Mouse (Mus musculus): Measurements from ENCODE around the gene Tbc1d10b.

The Tbc1d10b gene

DNA sequence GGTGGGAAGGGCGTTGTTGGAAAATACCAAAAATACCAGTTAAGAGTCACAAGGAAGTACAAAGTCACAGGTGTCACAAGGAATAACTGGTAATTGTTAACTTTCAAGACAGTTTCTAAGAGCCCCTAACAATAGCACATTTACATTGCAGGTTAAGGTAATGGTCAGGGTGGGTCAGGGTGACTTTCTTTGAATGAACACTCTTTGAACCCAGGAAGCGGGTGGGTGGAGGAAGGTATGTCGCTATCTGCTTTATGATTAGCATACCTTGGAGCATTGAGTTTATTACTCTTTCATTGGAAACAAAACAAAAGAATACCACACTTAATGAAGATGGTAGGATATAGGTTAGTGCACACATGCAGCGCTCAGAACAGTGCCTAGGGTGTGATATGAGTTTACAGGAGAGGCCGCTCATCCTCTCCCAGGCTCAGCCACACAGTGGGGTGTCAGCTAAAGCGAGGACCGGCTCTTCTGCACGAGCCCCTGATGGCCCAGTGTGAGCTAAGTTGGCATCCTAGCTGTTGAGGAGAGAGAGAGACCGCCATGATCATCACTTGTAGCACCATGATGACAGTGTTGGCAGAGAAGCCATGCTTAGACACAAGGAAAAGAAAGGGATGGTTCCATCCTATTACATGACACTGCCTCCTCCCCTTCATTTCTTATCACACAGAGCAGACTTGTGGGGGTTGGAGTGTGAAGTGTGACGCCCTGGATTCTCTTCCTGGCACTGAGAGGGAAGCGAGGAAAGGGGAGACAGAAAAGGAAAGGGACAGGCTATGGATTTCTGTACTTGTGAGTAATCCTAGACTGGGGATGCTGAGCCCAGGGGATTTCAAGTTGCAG is 17.1 kb upstream of the Tbc1d10b start:
- no peak for DNase-seq (ENCODE audit: low spot score)

DNA sequence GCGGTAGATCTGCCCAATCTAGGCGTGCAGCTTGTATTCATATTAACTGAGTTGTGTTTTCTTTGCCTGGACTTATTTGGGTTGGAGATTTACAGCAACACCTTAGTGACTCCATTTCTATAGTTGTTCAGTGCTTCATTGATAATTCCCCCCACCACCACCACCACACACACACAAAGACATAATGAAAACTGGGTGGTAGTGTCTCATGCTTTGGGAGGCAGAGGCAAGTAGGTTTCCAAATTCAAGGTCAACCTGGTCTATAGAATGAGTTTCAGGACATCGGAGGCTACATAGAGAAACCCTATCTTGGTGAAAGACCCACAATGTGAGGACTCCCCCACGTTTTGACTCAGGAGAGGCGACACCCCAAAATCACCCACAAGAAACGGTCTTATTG is 16.3 kb upstream of the Tbc1d10b start:
- no peak for DNase-seq (ENCODE audit: low spot score)

DNA sequence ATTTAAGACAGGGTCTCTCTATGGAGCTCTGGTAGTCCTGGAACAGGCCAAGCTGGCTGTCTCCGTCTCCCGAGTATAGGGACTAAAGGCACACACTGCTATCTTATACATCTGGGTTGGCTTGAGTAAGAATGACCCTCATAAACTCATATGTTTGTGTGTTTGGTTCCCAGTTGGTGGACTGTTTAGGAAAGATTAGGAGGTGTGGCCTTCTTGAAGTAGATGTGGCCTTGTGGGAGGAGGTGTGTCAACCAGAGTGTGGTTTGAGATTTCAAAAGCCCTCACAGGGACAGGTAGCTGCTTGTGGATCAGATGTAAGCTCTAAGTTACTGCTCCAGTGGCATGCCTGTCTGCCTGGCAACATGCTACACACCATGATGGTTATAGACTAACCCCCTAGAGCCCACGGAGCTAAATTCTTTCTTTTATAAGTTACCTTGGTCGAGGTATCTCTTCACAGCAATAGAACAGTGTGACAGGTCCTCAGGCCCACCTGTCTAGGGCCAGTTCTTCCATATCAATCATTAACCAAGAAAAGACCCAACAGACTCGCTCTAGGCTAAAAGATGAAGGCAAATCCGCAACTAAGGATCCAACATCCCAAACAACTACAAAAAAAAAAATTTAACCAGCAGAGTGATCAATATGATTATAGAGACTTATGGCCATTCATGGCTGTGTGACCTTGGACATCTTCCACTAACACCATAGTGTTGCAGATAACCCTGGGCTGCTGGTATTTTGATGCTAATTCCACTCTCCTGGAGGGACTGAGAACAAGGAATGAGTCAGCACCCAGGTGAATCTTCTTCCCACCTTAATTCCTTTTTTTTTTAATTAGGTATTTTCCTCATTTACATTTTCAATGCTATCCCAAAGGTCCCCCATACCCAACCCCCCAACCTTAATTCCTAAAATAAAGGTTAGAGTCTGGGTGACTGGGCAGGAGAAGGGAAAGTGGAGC is 15.5 kb upstream of the Tbc1d10b start:
- DNase-seq (ENCODE audit: low spot score): no peak

DNA sequence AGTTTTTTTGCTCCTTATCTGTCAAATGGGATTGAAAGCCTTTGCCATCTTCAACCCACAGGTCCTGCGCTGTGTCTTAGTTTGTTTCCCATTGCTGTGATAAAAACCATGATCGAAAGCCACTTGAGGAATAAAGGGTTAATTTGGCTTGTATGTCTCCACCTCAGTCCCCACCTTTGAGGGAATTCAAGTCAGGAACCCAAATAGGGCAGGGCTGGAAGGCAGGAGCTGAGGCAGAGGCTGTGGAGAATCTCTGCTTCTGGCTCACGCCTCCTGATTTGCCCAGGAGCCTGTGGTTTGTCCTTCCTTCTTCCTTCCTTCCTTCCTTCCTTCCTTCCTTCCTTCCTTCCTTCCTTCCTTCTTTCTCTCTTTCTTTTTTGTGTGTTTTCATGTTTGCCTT is 14.8 kb upstream of the Tbc1d10b start:
- DNase-seq (ENCODE audit: low spot score): no peak

DNA sequence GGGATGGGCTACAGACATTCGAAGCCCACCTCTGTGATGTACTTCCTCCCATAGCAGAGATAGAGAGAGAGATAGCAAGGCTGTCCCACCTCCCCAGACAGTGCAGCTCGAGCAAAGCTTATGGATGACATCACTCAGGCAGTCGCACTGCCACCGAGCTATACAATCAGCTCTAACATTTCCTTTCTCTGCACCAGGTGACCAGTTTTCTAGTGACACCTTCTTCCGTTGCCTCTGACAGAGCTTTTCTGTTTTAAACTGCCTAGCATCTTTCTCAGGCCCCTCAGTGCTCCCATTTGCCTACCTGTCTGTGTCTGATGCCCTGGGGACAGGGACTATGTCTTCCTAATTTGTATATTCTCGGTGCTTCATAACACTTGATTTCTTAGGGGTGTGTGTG is 12.2 kb upstream of the Tbc1d10b start:
- DNase-seq (ENCODE audit: low spot score): no peak

DNA sequence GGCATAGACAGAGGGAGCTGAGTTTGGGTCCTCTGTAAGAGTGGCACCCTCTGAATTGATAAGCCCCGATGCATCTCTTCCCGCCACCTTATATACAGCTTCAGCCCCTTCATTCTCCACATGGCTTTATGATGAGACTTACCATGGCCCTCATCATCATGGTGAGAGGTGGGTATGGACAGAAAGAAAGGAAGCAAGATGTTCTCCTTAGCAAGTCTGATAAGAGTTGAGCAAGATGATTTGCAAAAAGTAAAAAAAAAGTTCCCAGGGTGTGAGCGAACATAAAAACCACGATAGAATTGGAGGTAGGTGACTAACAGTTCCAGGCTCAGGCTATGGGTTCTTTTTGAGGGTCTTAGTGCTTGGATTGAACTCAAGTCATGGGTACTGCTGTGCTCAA is 10.4 kb upstream of the Tbc1d10b start:
- no peak for DNase-seq (ENCODE audit: low spot score)

DNA sequence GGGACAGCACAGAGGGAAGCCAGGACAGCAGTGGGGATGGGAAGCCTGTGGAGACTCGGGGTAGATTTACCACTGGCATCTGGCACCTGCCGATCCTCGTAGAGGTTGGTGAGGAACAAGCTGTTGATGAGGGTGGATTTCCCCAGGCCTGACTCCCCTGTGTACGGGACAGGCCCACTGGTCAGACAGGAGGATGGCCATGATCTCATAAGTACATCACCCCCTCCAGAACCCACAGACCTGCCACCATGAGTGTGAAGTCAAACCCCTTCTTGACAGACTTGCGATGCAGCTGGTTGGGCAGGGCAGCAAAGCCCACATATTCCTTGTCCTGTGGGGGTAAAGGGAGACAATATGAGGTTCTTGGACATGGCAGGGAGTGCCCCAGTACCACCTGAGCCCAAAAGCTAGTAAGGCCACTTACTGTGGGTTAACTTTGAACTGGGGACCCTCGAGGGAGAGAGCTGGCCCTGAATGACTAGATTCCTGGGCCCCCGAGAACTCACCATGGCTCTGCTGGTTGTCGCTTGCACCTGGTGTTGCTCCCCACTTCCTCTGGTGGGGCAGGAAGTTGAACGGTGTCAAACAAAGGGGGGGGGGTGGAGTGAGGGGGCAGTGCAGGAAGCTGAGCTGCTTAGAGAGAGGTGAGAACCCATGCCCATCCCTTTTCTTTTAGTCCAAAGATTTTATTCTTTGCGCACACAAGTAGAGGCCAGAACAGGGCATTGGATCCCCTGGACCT is 9.8 kb upstream of the Tbc1d10b start:
- DNase-seq (ENCODE audit: low spot score): no peak

DNA sequence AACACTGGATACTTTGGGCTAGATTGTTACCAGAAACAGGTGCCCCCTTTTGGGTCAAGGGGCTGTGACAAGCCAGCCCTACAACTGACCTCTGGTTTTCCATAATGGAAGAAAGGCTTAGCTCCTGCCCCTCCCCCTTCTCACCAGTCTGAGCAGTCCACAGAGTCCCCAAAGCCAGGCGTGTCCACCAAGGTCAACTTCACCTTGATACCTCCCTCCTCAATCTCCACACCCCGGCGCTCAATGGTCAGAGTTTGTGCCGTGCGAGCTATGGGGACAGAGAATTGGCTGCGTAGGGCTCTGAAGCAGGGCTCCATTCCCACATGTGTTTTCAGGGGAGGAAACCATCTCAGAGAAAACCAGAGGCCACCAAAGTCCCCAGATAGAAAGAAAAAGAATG is 9.2 kb upstream of the Tbc1d10b start:
- DNase-seq (ENCODE audit: low spot score): no peak

DNA sequence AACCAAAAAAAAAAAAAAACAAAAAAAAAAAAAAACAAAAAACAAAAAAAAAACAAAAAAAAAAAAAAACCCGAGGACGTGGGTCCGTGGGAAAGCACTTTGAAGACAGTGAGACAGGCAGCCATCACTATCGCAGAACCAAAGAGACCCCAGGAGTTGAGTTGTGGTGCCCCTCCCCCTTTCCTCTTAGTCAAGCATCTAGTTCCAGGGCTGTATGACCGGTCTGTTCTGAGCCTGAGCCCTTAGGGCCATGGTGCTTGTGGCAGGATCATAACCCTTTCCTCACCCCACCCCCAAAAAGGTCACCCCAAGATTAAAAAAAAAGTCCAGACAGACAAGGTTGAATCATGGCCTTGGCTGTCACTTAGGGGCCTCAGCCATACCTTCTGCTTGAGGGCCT is 8.0 kb upstream of the Tbc1d10b start:
- DNase-seq (ENCODE audit: low spot score): no peak

DNA sequence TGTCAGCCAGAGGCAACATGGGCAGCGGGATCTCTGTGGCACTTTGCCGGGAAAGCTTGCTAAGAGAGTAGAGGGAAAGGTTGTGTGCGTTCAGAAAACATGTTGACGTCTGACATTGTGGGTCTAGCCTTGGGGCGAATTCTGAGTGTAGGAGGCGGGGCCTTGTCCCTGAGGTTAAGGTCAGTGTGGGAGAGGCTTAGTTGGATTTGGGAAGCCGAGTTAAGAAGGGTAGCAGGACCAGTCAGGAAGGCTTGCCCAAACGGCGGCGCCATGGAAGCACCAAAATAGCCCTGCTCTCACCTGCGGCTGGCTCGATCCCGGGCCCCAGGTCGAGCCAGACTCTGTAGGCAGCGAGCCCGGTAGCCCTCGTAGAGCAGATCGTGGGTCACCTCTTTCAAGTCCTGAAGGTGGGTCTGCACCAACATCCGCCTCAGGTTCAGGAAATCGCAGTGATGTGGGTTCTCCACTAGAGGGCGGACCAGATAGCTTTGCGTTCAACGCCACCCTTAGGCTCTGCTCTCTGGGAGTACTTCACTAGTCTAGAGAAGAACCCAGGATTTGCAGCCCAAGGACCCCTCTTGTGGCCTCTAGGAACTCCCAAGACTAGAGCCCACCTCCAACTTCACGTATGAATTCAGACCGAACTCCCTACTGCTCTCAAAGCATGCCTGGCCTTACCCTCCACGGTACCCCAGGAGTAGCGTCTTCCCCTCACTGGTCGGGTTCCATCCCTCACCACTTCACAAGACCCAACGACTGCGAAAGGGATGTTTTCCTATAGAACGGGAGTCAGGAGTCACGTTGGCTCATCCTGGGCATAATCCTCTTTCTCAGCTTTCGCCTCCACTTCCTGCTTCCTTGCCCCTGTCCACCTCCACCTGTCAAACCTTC is 7.0 kb upstream of the Tbc1d10b start:
- peak; percentile 64 for DNase-seq (ENCODE audit: low spot score)

DNA sequence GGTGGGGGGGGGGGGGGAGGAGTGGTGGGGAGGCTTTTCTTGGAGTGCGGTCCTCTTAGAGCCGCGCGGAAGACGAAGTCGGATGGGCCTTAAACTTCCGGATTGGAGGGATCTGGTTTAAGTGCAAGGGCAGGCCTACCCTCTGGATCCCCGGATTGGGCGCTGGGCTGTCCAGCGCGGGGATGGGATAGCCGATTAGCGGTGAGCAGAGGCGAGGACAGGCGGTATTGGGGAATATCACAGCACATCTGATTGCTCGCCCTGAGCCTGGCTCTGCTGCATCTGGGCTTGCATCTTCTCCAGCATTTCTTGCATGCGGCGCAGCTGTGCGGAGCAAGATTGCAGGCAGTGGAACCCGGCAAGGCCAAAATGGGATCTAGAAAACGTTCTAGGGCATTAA is 6.3 kb upstream of the Tbc1d10b start:
- DNase-seq (ENCODE audit: low spot score): no peak

DNA sequence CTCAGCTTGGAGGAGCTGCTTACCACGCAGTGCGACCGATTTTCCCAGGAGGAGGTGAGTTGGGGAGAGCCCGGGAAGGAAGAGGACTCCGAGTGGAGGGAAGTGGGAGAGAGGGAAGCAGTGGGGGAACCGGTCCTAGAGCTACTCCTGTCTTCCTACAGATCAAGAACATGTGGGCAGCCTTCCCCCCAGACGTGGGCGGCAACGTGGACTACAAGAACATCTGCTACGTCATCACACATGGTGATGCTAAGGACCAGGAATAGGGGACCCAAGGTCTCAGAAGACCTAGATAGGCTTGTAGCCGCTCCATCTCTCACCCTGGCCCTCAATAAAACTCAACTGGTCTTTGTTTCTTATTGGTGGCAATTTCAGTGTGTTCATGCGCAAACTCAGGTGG is 5.7 kb upstream of the Tbc1d10b start:
- no peak for DNase-seq (ENCODE audit: low spot score)

DNA sequence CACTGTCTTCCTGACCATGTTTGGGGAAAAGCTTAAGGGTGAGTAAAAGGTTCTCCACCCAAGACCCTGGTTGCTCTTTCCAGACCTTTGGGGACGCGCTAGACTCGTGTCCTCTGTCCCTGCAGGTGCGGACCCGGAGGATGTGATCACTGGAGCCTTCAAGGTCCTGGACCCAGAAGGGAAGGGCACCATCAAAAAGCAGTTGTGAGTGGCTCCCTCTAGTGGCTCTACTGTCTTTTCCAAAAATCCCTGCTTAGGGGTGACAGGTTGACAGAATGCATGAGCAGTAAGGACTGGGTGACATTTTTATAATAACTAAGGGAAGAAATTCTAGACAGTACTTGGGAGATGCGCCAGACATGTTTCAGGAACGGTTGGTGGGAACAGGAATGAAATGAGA is 5.2 kb upstream of the Tbc1d10b start:
- peak; percentile 56 for DNase-seq (ENCODE audit: low spot score)

DNA sequence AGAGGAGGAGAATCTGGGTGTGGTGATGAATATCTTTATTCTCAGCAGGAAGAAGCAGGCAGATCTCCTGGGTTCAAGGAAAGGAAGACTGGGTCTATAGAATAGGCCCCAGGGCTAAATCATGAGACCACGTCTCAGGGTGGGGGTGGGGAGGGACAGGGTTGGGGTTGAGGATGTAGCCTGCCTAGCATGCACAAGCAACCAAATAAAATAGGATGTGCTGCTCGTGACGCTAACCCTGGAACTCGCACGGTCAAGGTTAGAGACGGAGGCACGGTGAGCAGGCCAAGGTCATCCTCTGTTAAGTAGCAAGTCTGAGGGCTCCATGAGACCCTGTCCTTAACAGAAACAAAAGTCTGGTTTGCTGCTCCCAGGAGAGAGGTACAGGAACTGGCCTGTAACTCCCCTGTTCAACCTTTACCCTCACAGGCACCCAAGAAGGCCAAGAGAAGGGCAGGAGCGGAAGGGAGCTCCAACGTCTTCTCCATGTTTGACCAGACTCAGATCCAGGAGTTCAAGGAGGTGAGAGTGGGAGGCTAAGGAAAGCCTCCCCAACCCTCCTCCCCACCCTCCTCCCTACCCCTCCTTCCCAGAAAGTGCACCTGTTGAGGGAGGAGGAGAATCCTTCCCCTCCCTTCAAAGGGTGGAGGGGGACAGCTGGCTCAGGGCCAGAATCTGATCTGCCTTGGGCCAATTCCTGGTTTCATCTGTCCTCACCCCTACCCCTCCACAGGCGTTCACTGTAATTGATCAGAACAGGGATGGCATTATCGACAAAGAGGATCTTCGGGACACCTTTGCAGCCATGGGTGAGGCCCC is 4.4 kb upstream of the Tbc1d10b start:
- peak; percentile 60 for DNase-seq (ENCODE audit: low spot score)

DNA sequence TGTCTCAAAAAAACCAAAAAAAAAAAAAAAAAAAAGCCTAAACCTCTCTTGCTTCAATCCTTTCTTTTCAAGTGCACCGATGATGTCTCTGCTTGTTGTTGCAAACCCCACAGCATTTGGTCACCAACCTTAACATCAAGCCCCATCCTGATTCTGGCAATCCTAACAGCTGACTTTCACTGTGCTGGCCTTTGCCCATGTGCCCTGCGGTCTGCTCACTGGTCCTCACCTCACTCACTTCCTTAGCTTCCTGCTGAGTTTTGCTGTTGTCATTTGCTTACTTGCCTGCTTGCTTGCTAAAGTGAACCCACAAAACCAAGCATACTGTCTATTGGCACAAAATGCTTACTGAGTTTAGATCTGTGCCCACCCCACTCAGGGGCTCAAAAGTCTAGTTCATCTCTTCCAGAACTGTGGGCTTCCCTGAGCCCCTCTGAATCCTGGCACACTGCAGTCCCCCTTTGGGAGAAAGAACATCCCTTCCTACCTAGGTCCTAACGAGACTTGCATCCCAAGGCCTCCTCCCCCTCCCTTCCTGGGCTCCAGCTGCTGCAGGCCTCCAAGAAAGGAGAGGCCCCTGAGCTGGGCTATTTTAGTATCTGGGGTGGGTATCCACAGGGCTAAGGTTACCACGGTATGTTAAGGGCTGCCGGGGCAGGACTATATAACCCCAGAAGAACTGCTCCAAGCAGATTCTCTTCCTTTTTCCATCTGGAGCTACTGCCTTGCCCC is 2.9 kb upstream of the Tbc1d10b start:
- DNase-seq (ENCODE audit: low spot score): no peak

DNA sequence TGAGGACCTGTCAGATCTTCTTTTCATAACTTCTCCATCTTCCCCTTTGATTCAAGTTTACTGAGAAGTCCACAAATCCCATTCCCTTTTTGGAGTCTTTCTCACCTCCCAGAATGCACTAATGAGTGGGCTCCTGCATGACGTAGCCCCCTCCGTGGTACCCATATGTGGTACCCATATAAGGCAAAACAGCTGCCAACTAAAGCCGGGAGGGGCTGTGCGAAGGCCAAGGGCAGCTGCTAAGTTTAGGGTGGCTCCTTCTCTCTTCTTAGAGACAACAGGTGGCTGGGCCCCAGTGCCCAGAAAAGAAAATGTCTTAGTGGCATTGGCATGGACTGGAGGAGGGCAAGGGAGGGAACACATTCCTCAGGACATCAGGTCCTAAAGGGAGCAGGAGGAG is 2.0 kb upstream of the Tbc1d10b start:
- DNase-seq (ENCODE audit: low spot score): peak; percentile 38

DNA sequence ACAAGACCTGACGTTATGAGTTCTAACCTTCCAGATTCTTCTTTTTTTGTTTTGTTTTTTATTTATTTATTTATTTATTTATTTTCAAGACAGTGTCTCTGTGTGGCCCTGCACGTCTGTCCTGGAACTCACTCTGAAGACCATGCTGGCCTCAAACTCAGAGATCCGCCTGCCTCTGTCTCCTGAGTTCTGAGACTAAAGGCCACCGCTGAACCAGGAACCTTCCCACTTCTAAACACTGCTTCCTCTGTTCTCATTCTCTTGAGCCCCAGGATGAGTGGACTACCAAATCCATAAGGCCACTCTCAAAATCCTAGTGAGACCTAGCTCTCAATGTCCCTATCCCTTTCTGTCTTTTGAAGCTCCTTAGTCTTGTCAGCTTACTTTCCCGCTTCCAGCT is 1.6 kb upstream of the Tbc1d10b start:
- no peak for DNase-seq (ENCODE audit: low spot score)

DNA sequence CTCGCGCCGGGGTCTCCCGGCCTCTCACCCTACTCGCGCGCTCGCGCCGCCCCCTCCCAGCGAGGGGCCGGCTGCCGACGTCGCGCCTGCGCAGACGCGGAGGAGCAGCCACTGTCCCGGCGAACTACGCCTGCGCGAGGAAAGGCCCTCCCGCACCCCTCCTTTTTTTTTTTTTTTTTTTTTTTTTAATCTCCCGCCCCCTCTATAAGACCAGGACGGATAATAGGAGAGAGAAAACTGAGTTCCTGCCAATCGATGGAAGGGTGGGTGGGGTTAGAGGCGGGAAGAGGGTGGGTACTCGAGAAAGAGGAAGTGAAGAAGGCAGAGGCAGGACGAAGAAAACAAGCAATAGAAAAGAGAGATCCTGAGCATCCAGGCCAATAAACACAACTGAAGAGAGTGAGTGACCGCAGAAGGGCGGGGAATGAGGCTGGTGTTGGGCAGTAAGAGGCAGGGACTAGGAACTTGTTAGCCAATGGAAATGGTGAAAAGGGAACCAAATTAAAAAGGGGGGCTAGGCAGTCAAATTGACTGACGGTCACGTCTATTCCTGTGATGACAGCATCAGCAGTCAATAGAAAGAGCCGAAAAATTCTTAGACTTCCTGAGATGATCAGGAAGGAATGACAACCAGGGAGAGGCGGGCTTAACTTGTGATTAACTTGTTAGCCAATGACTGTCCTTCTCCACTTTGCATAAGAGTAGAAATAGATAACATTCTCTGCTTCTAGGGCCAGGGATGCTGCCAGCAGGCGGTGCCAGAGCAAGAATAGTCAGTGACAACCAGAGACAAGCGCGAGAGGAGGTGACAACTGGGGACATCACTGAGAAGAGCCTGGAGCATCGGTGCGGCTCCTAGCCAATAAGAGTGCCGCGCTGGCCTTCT is 528 bp upstream of the Tbc1d10b start, which contains the start of gene Mylpf:
TSS of gene Mylpf (plus strand) at position 338 of the 886 bp plus-strand sequence.
- DNase-seq (ENCODE audit: low spot score): peak; percentile 96

All from testis, postnatal 10 days (tissue).